Mouse (Mus musculus) kidney, adult 2 months (tissue): ENCODE measurements at regions not wholly inside any gene's neighbourhood (a gene's known extent, or its start where the extent isn't known, plus 50 kb on each side); places are given as distances from the start of the nearest gene placed in this dataset.

Experiments used
- CTCF ChIP-seq: fragments of 200-500 bp; conservative IDR thresholded peaks from 2 replicates; pipeline ENCODE4 v1.5.1; 2011; ENCODE audit warnings: low read depth, mild to moderate bottlenecking, control low read depth, low read length, moderate library complexity, mixed read lengths; ENCODE audit not compliant: insufficient read depth, insufficient read length
- POLR2A ChIP-seq: fragments of 200-500 bp; IDR thresholded peaks from one replicate; pipeline ENCODE4 v1.6.1; 2011; ENCODE audit warnings: low read depth, low read length, control low read depth

DNA sequence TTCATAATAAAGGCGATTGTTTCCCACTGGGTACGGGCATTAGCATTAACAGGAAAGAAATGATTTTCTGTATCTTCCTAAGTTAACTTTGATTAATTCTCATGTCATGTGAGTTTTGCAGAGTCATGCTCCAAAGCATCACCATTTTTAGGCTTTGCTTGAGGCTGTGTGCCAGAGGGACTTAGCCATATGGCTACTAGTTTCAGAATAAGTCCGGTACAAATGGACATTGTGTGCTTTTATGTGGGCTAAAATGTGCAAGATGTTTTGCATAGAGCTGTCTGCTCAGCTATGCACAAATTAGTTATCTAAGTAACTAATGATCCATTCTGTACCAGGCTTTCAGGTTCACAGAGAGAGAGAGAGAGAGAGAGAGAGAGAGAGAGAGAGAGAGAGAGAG is 406.2 kb upstream of the Tmem132c start:
- TF ChIP-seq CTCF, result no peak
- no peak for TF ChIP-seq POLR2A
